Mouse (Mus musculus): ENCODE results near the gene Cog7.

DNA sequence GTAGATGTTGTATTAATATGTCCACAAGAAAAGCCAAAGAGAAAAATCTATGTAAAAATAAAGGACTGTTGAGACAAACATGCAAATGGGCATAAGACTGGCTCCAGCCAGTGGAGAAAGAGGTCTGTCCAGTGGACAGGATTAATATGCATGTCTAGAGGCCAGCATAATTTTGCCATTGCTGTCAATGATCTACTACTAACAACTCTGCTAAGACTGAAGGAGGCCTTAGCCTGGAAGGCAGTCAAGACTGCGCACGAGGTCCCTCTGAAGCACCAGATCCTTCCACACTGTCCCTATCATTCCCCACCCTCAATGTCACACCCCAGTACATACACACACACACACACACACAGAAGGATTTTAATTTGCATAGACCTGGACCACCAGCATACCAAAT, 40.6 kb upstream of the Cog7 start:
- TF ChIP-seq FOSL1 (IDR thresholded peaks at IDR 0.05; ENCODE audit: insufficient read depth, low read length, poor library complexity, severe bottlenecking) (no peak), CTCF (IDR thresholded peaks at IDR 0.05; ENCODE audit: control insufficient read depth, insufficient read depth, insufficient read length) (no peak)

All from C2C12 (cell line).